Mouse (Mus musculus): Measurements from ENCODE around the gene Dkkl1. TPM values are rescaled to one million over a fixed set of nuclear protein-coding genes. Genes with fewer than 3 reads are reported as not detected.

Dkkl1 gene
- polyA plus RNA-seq, 1 experiment = 0.13 TPM

DNA sequence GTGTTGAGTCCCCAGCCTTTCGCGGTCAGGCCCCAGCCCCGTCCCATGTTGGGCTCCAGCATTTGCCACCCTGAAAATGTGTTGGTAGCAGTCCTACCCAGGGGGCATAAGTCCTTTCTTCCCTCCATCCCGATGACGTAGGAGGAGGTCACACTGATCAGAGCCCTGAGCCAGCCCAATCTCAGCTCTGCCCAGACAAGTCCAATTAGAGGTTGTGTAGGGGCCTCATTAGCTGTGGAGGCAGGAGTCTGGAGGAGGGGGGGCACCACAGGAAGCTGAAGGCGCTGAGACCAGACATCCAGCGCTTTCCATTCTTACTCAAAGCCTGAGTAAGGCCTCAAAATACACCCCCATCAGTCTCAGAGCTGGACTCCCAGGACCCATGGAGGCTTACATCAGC, 26.0 kb downstream of the Dkkl1 start:
- TF ChIP-seq GATA1 (IDR thresholded peaks at IDR 0.05; ENCODE audit: low read length) = no peak

DNA sequence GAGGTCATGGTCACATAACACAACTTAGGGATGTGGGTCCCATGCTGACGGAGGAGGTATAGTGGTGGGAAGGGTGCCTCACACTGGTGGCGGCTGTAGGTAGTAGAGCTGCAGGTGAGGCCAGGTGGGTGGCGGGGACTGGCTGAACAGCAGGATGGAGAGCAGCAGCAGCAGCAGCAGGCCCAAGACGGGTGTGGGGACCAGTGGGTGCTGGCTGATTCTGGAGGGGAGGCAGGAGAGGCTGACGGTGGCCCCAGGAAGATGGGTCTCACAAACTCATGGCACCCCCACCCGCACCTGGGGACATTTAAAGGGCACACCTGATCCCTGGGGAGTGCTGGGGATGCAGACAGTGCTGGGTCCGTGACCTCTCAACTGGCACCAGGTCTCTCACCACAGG, 28.3 kb downstream of the Dkkl1 start:
- TF ChIP-seq GATA1 (IDR thresholded peaks at IDR 0.05; ENCODE audit: low read length) = no peak

DNA sequence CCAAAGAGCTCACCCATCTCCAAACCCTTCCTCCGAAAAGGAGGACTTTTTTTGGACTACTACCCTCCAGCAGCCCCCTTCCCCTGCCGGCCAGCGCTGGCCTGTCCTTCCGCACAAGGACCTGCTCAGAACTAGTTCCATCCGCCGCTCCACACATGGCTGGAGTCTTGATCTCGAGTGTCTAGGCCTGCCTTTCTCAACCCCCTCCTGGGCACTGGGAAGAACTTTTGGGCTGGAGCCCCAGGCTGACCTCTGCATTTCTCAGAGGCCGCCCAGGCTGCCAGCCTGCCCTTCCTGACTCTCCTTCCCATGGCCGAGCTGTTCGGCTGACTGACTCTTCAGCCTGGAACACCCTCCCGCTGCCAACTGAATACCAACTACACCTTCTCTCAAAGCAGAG, 29.3 kb downstream of the Dkkl1 start:
- no peak for TF ChIP-seq GATA1 (IDR thresholded peaks at IDR 0.05; ENCODE audit: low read length)

DNA sequence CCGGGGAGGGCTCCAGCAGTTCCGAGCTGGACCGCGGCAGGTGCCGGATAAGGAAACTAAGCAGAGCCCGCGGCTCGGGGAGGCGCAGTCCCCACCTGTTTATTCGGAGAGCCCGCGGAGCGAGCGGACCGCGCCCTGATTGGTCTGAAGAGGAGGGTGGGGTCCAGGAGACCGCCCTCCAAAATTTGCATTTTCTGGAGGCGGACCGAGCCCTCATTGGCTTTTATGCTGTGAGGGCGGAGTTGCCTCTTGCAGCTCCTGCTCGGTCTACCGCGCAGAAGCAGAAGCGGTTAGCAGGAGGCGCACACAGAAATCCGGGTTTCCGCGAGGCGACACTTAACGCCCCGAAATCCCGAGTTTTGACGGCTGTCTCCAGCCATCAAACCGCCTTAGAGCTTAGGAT, 29.7 kb downstream of the Dkkl1 start:
- no peak for TF ChIP-seq GATA1 (IDR thresholded peaks at IDR 0.05; ENCODE audit: low read length)

DNA sequence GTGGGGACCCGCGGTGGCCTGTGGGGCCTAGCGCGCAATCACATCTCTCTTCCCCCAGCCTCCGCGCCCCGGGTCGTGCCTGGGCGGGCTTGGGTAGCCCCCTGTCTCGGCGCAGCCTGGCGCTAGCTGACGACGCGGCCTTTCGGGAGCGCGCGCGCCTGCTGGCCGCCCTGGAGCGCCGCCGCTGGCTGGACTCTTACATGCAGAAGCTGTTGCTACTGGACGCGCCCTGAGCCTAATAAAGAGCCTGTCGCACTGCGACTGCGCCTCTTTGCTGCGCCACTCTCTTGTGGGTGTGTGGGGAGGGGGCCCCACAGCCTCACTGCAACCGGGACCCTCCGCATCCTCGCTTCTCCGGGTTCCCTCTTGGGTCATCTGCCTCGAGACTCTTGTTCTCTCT, 30.4 kb downstream of the Dkkl1 start:
- no peak for TF ChIP-seq GATA1 (IDR thresholded peaks at IDR 0.05; ENCODE audit: low read length)

DNA sequence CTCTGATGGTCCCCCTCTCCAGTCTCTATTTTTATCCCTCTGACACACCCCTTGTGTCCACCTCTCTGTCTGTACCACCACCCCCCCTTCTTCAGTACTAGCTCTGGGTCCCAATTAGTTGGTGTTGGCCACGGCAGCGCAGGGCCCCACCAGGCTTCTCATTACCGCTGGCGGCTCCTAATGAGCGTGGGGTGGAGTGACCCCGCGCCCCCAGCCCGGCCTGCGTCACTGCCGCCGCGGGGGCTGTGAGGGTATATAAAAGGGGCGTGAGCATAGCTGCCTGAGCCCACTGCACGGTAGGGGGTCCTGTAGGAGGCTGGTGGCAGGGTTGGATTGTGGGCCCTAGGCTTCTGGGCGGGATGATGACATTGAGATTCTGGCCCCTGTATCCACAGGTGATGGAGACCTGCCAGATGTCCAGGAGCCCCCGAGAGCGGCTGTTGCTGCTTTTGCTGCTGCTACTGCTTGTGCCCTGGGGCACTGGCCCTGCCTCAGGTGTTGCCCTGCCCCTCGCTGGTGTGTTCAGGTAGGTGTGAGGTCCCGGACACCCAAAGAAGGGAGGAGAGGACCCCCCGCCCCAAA, 31.0 kb downstream of the Dkkl1 start, which contains the start of gene Pth2:
Gene Pth2, plus strand, starts transcription at position 100 of the 582 bp plus-strand sequence.
- no peak for TF ChIP-seq GATA1 (IDR thresholded peaks at IDR 0.05; ENCODE audit: low read length)

DNA sequence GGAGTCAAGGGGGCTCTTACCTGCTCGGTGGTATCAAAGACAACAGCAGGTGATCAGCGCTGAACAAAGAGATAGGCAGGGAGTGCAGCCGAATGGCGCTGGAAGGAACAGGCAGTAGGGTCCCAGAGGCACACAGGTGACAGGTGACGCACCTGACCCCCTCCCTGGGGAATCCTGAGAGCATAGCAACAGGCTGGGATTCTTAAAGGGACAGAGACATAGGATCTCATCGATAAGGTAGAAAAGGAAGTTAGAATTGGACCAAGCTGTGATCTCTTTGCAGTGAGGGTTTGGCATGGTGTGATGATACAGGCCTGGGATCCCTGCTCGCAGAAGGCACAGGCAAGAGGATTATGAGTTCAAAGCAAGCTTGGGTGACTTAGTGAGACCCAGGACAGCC, 32.5 kb downstream of the Dkkl1 start, which contains the start of gene Gfy:
Gene Gfy, minus strand, starts transcription at position 101 of the 400 bp plus-strand sequence.
- no peak for TF ChIP-seq GATA1 (IDR thresholded peaks at IDR 0.05; ENCODE audit: low read length)

DNA sequence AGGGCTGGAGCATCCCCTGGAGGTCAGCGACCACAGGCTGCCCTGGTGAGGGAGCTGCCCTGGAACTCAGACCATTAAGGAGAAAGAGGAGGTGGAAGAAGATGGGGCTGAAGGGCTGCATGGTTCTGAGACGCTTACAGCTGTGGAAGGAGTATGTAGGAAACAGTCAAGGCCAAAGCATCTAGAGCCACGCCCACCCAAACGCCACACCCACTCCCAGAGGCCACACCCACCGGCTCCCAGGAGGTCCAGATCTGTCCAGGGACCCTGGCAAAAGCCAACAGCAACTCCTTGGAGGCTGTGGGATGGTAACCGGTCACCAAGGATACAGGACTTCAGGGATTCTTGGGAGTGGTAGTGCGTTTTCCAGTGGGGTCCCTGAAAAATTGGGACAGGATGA, 33.4 kb downstream of the Dkkl1 start:
- no peak for TF ChIP-seq GATA1 (IDR thresholded peaks at IDR 0.05; ENCODE audit: low read length)

DNA sequence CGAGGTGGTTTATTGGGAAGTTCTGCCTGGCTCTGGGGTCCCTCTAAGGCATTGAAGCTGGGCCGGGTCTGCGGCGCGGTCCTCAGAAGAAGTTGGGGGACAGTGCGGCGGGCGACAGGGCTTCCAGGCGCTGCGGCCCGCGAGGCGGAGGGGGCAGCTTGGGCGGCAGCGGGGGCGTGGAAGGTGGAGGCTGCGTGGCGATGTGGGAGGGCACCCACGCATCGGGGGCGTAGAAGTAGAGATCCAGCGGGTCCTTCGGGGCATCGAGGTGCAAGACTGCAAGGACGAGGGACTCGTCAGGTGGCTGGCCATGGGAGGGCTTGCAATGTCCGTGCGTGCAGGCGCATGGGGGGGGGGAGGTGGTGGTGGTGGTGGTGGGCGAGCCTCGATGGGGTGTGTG, 35.6 kb downstream of the Dkkl1 start:
- TF ChIP-seq GATA1 (IDR thresholded peaks at IDR 0.05; ENCODE audit: low read length) = no peak

DNA sequence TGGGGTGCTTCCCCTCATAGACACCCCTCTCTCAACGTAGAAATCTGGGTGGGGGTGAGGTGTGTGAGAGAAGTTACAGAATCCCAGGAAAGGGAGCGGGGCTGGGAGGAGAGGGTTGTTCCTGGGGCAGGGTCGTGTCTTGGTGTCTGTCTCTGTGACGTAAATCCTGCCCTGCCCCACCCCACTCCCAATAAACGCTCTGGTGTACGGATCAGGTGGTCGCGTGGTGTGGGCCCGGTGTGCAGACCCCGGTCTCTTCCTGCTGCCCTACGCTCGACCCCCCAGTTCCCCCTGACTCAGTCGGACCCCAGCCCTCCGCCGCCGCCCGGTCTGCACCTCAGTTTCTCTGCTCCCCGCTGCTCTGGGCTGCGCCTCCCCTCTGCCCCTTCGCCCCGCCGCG, 36.0 kb downstream of the Dkkl1 start:
- TF ChIP-seq GATA1 (IDR thresholded peaks at IDR 0.05; ENCODE audit: low read length) = no peak

DNA sequence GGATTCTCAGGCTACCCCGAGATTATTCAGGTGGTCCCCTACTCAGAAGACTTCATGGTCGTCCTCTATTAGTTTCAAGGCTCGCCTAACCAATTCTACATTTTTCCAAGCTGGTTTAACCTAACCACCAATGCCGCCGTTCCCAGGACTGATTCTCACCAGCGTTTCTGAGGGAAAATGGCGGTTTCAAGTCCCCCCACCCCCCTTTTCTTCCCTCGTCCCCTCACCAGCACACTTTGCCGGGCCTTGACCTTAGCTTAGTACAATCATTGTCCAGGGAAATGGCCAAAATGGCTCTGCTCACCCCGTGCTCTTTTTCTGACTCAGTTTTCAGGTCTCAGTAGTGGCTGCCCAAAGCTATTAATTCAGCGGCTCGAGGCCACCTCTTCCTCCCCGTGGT, 36.5 kb downstream of the Dkkl1 start:
- no peak for TF ChIP-seq GATA1 (IDR thresholded peaks at IDR 0.05; ENCODE audit: low read length)

DNA sequence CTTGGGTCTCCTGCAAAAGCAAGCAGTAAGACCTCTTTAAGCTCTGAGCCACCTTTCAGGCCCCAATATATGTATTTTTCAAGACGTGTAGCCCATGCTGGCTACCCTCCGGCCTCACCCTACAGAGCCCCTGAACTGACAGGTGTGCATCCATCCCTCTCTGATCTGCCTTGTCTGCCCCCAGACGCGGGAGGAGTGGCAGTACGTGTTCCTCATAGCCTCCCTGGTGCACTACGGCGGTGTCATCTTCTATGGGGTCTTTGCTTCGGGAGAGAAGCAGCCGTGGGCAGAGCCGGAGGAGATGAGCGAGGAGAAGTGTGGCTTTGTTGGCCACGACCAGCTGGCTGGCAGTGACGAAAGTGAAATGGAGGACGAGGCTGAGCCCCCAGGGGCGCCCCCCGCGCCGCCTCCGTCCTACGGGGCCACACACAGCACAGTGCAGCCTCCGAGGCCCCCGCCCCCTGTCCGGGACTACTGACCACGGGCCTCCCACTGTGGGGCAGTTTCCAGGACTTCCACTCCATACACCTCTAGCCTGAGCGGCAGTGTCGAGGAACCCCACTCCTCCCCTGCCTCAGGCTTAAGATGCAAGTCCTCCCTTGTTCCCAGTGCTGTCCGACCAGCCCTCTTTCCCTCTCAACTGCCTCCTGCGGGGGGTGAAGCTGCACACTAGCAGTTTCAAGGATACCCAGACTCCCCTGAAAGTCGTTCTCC, 37.2 kb downstream of the Dkkl1 start:
- no peak for TF ChIP-seq GATA1 (IDR thresholded peaks at IDR 0.05; ENCODE audit: low read length)

DNA sequence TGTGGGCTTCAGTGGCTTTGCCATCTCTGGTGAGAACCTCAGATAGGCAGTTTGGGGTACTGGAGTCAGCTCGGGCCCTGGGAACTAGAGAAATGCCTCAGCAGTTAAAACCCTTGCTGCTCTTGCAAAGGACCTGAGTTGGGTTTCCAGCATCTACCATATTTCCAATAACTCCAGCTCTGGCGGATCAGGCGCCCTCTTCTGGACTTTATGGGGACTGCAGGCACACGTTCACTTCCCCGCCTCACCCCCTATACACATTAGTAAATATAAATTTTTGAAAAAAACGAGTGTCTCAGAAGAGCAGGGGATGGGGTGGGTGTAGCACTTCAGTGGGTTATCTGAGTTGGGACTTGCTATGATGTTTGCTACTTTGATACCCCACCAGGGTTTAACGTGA, 39.0 kb downstream of the Dkkl1 start:
- TF ChIP-seq GATA1 (IDR thresholded peaks at IDR 0.05; ENCODE audit: low read length) = no peak

DNA sequence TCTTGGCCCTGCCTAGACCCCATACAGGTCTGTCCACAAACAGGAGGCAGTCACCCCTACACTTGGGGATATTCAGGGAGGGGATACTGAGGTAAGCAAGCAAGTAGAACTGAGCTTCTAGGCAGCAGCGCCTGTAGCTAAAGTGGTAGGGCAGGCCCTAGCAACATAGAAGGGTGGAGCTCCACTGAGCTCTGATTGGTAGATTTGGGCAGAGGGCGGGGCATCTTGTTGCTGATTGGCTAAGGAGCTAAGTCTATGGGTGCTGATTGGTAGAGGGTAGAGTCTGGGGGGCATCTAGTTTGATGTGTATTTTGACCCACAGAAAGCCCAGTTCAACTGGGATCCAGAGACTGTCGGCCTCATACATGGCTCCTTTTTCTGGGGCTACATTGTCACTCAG, 42.5 kb downstream of the Dkkl1 start:
- TF ChIP-seq GATA1 (IDR thresholded peaks at IDR 0.05; ENCODE audit: low read length) = no peak

DNA sequence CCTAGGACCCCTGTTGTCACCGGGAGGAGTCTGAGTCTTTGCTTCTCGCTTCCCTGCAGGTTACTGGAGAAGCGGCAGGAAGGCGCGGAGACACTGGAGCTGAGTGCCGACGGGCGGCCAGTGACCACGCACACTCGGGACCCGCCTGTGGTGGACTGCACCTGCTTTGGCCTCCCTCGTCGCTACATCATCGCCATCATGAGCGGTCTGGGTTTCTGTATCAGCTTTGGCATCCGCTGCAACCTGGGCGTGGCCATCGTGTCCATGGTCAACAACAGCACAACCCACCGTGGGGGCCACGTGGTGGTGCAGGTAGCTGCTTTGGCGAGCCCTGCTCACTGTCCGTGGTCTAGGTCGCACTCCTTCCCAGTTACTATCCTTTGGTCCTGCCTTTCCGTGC, 43.3 kb downstream of the Dkkl1 start:
- TF ChIP-seq GATA1 (IDR thresholded peaks at IDR 0.05; ENCODE audit: low read length) = no peak

DNA sequence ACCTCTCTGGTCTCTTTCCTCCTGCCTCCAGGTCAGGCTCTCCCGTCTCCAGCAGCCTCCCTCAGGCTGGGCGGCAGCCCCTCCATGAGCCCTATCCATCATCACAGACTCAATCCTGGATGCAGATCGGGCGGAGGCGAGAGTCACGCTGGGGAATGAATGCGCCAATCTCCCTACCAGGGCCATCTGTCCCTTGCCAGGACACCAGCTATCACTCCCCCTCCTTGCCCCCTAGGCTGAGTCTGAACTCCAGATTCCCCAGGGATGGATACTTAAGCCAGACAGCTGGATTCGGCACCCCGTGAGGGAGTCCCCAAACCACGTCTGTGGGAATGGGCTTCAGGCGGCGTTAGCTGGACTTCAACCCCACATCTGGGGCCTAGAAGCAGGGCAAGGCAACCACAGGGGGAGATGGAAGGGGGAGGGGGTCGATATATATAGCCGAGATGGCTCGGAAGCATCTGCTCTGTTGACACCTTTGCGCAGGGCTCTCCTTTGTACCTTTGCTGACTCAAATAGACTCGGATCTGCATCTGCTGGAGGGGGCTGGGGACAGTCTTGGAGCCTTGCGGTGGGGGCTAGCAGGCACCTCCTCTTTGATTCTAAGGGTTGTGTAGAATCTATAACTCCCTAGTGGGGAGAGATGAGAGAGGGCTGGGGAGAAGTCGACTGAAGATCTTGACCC, 44.0 kb downstream of the Dkkl1 start:
- TF ChIP-seq GATA1 (IDR thresholded peaks at IDR 0.05; ENCODE audit: low read length) = no peak

DNA sequence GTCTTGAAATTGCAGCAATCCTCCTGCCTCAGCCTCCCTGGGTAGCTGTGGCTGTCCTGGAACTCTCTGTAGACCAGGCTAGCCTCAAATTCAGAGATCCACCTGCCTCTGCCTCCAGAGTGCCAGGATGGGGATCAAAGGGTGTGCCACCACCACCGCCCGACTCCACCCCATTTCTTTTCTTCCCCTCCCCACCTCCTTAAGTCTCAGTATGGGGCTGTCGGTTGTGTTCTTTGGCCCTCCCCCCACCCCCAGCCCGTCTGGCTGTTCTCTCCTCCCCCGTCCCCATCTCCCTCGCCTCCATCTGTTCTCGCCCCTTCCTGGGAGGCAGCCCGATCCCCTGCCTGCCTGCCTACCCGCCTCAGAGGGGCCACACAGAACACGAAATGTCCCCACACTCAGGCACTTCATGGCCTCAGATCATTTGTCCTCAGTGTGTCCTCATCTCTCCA, 45.0 kb downstream of the Dkkl1 start:
- no peak for TF ChIP-seq GATA1 (IDR thresholded peaks at IDR 0.05; ENCODE audit: low read length)

All from G1E-ER4 (cell line).